Mouse (Mus musculus): ENCODE results near the gene Nav2.

The Nav2 gene

DNA sequence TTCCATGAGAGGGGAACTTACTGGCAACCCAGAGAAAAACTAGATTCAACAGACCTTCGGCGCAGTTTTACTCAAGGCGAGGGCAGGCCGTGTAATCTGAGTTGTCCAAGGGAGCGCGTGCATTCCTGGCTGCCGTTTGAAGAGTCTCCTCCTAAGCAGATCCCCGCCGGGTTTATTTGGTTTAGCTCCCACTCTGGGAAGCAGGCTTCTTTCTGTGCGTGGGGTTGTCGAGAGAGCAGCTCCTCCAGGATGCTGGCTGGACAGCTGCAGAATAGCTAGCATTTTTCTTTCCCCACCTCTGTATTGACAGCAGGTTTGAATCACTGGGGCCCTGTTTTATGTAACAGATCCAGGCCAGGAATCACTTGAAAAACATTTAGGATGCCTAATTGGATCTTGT lies 529.4 kb downstream of the Nav2 start:
- peak; percentile 59 for DNase-seq (ENCODE audit: low read depth, low spot score)

DNA sequence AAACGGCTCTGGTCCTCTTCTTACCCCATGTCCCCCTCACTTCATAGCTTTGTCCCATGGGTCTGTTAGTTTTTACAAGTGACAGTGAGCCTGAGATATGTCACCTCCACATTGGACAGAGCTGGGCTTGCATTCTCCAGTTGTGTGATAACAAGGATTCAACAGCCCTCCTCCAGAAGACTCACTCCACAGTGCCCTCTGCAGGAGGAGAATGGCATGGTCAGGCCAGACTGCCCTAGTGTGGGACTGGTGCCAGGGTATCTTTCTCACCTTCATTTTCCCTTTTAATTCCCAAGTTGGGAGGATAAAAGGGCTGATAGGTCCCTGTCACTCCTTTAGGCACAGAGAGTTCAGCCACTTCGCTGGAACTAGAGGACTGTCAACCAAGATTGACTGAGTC lies 530.6 kb downstream of the Nav2 start:
- no peak for DNase-seq (ENCODE audit: low read depth, low spot score)

DNA sequence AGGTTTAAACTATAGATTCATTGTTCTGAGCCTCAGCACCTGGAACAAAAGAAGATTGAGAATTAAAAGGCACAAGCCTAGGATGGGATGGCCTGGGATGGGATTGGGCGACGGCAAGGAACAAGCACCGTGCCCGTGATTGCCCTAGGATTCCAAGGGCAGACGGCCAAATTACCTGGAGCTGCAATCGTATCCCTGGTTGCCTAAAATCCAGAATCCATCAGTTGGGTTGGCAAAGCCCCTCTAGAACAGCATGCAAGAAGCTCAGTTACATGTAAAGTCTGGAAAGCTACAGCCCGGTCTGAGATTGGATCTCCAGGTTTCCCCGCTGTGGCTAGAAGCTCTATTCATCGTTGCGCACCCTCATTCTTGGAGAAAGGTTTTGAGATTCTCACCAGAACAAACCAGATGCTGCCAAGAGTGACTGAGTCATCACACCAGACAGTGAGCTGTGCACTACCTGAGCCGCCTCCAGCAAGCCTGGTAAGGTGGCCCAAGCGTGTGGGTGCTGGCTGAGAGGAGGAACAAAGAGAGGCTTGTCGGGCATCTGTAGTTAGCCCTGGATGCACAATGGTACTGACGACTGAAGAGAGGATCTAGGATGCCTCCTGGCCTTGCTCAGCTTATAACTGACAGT lies 531.9 kb downstream of the Nav2 start:
- no peak for DNase-seq (ENCODE audit: low read depth, low spot score)

DNA sequence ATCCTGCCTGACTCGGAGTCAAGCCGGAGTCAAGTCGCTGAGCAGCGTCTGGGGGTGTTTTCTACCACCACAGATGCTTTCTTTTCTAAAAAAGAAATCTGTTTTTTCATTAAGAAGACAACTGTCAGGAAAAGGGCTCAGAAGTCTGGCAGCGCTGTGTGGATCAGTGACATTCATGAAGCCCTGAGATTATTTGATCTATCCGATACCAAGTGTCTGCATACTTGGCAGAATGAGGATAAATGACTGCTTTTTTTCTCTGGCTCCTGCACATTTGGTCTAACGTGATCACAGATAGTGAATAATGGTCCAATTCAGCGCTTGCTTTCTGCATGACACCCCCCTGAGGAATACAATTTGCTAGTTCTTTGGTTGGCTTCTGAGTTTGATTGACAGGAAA lies 533.7 kb downstream of the Nav2 start:
- no peak for DNase-seq (ENCODE audit: low read depth, low spot score)

DNA sequence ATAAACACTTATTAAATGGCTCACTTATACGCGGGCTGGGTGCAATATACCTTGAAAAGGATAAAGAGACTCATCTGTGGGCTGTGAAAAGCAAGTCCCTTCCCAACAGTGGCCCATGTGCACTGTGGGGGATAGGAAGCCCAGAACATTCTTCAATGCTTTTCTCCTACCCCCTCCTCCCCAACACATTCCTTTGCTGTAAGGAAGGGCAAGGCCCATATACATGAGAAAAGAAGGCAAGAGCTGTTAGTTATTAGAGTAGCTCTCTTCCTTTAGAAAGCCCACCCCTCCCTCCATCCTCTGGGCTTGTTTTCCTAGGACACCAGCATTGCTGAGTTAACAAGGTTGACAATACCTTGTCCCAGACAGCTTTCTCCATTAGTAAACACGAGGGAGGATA lies 540.1 kb downstream of the Nav2 start:
- DNase-seq (ENCODE audit: low read depth, low spot score), result no peak

DNA sequence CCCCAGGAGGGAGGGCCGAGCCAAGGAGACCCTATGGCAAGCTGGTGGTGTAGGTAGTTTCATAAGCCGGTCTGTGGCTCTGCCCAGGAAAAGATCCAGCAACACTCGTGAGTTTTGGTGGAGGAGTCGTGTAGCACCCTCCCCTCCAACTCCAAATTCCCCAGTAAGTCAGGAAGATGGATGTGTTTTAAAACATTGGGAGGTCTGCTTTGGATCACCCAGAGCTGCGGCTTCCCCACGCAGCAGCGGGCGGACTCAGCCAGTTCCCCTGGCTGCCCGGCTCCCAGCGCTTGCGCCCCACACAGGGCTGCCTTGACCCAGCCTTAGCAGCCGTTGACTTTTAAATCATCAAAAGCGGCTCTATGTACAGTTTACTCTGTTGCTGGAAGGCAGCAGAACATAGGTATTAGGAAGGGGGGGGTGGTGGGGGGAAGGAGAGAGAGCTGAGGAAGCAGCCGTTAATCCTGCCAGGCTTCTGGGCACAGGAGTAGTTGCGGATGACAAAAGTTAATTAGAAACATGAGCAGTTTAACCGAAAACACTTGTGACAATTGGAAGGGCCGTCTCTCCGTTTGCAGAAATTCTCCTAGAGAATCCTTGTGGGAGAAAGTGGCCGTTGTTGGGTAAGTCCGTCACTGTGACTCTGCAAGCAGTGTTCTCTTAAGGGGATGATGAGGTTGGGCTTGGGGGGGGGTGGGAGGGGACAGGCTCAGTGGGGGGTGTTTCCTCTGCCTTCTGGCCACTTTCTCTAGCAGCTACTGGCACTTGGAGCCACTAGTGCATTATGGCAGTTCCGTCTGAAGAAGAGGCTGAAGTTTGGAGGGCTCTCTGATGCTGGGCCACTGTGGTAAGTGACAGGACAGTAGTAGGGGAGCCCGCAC lies 542.0 kb downstream of the Nav2 start:
- peak; percentile 78 for DNase-seq (ENCODE audit: low read depth, low spot score)

DNA sequence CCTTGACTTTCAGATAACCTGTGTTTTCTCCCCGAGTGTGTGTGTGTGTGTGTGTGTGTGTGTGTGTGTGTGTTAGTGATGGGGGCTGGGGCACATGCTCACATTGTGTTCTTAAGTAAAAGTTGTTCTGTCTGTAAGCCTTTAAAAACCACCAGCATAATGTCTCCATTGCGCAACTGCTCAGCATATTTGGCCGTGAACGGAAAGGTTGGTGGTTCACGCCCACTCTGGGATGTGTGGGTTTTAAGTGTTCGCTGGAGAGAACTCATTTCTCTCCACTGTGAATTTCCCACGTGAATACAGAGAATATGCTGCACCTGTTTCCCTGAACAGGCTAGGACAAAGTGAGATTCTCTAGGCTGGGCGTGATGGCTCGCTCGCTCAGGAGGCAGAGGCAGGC lies 542.7 kb downstream of the Nav2 start:
- DNase-seq (ENCODE audit: low read depth, low spot score), result no peak

DNA sequence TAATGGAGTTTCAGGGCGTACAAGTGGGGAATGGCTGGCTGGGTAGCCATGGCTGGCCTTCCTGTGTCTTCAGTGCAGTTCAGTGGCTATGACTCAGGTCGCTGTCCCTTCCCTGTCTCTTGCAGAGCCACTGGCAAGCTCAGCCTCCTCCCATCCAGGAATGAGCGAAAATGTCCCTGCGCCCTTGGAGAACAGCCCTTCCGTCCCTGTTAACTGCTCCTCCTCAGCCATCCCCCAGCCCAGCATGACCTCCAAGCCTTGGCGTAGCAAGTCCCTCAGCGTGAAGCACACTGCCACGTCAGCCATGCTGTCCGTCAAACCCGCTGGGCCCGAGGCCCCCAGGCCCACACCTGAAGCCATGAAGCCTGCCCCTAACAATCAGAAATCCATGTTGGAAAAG lies 543.8 kb downstream of the Nav2 start:
- no peak for DNase-seq (ENCODE audit: low read depth, low spot score)

DNA sequence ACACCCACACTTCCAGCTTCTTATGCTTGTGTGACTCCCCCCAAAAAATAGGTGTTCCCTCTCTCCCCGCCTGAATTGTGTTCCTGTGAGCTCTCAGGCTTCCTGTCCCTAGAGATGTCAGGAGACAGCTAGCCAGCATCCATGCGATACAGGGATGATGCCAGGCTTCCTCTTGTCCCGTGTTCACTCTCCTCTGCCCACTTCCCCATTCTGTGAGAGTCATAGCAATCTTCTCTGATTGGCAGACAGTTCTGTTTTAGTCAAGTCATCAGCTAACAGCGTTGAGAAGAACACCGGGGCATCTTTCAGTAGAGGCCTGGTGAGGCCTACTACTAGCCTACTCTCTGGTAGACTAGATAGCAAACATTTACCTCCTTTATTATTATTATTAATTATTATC lies 546.1 kb downstream of the Nav2 start:
- DNase-seq (ENCODE audit: low read depth, low spot score), result no peak

DNA sequence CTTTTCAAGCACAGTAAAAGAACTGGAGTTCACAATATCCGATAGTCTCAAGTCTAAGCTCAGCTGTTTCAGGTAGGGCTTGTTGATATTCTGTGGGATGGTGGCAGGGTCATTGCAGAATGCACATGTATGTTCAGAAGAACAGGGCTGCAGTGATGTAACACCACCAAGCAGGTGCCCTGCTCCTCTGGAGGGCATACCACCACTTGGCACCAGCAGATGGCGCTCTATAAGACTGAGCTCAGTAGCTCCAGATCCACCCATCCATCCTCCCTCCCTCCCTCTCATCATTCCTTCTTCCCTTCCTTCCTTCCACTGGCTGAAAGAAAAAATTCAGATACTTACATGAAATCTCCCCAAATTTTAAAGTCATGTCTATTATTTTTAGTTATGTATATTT lies 547.6 kb downstream of the Nav2 start:
- peak; percentile 68 for DNase-seq (ENCODE audit: low read depth, low spot score)

DNA sequence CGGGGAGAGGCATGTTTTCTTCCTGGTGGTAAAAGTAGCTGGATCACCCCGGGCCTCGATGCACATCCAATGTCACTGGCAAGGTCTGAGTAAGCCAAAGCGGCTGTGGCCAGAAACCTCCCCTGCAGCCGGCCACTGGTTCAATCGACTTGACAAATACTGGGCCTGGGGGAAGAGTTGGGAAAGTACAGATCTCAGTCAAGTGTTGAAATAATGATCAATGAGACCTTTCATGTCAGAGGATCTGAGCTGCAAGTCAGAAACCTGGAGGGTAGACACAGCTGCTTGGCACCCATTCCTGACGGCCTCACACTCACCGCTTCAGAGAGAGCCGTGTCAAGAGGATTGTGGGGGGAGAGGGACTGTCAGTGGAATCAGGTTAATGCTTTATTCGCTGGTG lies 548.9 kb downstream of the Nav2 start:
- no peak for DNase-seq (ENCODE audit: low read depth, low spot score)

DNA sequence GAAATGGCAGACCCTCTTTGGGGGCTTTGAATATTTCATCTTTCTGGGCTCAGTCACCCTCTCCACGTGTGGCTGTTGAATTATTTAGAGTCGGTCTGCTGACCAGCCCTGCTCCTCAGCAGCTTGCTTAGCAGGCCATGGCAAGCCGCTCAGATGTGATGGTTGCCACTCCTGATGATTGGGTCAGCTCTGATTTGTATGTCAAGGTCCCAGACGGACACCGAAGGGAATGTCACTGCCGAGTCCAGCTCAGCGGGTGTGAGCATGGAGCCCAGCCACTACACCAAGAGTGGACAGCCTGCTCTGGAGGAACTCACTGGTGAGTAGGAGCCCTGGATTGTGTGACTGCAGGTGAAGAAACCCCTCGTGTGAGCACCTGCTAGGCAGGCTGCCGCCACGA lies 549.4 kb downstream of the Nav2 start:
- no peak for DNase-seq (ENCODE audit: low read depth, low spot score)

DNA sequence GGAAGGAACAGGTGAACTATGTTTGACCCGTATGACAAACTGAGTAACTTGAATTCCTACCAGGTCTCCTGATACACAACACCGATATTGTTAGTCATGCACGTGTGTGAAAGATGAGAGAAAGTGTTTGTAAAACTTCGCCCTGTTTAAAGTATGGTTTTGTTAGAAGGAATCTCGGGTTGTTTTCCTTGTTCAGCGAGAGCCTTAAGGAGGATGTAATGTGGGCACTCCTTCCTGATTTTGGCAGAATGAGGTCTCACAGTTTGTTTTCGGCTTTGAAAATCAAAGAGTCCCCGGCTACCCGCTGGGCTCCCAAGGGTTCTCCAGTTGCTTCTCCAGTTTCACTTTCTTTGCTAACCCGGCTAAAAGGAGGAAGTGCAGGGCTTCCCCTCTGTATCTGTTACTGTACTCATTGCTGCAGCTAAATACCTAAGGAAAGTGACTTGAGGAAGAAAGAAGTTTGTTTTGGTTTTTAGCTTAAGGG lies 553.9 kb downstream of the Nav2 start:
- DNase-seq (ENCODE audit: low read depth, low spot score), result no peak

DNA sequence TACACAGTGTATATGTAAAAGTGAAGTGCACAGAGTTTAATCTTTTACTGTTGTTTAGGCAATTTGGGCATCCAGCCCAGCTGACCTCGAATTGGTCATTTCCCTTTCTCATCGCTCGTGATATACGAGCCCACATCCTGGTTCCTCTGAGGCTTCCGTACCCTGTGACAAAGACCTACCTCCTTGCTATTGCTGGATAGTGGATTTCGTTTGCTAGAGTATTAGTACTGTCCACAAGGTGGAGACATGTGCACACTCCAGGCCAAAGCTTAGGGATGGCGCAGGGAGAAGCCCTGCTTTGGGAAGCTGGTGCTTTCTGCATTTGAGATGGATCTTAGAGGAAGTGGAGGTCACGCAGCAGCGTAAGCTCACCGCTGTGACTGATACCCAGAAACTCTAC lies 559.3 kb downstream of the Nav2 start:
- peak; percentile 57 for DNase-seq (ENCODE audit: low read depth, low spot score)

DNA sequence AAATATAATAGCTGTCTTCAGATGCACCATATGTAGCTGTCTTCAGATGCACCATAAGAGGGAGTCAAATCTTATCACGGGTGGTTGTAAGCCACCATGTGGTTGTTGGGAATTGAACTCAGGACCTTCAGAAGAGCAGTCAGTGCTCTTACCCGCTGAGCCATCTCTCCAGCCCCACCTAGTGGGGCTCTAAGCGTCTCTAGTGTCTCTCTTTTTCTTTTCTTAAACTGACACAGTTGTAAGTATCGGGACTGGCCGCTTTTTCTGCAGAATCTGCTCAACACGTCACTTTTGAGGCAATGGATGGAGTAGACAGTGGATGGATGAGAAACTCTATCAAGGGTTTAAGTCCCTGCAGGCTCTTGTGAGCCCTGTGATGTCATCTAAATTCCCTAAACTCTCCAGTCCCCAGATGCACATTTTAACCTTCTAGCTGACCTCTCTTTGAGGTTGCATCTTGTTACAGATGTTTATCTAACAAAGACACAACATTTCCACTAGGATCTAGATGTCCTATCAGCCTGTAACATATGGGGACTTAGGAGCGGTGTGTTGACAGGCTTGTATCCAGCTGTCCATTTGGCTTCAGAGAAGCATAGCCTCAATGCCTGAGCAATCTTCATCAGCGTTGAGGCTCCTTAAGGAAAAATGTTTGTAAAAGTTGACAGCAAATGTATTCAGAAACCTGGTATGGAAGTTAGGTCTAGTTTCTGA lies 560.1 kb downstream of the Nav2 start:
- DNase-seq (ENCODE audit: low read depth, low spot score), result no peak

DNA sequence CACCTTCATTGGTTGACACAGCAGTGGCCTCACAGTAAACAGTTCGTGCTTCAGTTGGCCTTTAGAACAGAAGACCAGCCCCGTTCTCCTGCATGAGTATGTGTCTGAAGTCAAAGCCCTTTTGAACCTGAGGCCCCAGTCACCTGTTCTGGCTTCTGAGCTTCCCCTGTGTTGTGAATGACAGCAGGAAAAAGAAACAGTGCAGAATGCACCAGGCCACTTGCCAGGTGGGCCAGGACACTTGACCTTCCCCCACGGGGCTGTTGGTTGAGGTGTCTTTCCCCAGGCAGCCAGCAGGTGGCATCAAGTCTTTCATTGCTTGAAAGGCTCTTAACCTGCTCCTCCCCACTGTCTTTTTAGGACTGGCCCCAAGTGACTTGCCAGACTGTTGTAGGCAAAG lies 562.8 kb downstream of the Nav2 start:
- DNase-seq (ENCODE audit: low read depth, low spot score), result peak; percentile 49

DNA sequence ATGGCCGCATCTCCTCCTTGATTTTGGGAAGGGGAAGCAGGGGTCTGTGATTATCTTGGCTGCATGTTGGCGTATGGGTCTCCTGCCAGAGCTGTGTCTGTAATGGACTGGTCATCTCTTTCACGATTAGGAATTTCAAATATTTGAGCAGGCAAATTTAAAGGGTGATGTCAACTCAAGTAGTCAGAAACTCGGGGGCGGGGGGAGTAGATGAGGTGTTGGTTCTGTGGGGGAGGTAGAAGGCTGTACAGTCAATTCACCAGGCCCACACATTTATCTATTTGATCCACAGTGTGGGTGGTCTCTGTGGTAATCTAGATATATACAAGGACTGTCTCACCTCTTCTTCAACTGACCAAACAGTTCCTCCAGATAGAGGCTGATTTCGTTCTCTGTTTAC lies 566.8 kb downstream of the Nav2 start:
- DNase-seq (ENCODE audit: low read depth, low spot score), result no peak

DNA sequence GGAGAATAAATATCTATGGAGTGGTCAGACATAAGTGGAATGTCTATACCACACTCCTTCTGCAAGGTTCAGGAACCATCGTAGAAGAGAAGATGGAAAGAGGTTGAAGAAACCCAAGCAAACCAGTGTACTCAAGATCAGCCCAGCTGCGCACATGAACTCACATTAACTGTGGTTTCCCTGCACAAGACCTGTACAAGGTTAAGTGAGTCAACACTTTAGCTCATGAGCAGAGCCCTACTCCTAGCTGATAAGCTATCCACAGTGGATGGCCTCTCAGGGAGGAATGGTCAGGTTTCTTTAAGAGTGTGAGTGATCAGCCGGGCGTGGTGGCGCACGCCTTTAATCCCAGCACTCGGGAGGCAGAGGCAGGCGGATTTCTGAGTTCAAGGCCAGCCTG lies 567.6 kb downstream of the Nav2 start:
- DNase-seq (ENCODE audit: low read depth, low spot score), result no peak

DNA sequence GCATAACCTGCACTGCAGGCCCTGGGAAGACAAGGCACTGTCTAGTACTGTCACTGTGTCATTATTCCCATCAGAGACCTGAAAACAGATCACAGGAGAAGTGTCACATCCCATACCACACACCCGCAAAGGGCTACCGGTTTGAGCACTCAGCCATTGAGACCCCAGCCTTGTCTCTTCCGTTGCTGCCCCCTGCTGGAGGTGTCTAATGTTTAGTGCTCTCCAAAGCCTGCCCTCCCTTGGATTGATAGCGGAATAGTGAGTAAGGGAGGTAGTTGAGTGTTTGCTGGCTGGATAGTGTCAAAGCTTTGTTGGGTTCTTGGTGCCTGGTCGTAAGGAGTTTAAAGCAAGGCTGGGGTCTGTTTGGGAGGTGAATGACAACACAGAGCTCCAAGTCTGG lies 568.1 kb downstream of the Nav2 start:
- no peak for DNase-seq (ENCODE audit: low read depth, low spot score)

DNA sequence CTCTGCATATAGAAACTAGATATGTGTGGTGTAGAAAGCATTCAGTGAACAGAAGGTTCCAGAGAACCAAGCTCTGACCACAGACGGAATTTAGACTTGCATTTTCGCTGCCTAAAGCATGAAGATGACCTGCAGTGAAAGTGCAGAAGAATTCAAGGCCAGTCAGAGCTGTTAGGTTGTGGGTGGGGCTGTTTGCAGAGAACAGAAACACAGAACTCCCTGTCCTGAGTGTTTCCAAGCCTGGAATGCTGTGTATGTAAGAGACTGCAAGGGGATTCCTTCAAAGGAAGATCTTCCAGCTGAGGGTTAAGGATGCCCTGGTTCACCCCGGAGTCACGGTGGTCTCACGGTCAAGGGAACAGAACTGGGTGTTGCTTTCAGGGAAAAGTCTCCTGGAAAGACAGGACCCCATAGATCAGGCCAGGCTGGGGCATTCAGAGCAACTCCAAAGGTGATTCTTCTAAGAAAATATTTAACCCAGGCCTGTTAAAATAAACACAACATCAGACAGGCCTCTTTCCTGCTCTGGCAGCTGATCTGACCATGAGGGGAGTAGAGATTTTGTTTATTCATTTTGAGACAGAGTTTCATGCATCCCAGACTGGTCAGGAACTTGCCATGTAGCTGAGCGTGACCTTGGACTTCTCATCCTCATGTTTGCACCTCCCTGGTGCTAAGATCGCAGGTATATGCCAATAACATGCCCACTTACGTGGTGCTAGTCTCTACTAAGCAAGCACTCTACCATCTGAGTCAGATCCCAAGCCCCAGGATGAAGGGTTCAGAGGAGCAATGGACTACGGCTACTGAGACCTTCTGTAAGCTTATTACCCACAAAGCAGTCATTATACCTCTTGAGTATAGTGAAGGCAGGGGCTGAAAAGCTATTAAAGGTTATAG lies 568.8 kb downstream of the Nav2 start:
- DNase-seq (ENCODE audit: low read depth, low spot score), result no peak

DNA sequence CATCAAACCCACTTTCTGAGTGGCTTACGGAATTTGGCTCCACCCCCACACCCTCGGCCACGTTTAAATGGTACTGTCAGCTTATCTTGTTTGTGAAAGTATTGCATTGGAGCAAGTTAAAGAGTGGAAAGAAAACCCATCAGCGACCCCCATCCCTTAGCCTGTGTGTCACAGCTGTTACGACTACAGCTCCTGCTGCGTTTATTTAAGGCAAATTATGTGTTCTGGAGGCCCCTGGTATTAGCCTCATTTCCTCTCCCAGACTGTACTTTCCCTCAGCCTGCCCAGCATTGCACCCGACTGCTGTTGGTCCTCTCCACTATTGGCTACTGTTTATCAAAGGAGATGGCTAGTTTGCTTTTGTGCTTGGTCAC lies 569.4 kb downstream of the Nav2 start:
- DNase-seq (ENCODE audit: low read depth, low spot score), result no peak

DNA sequence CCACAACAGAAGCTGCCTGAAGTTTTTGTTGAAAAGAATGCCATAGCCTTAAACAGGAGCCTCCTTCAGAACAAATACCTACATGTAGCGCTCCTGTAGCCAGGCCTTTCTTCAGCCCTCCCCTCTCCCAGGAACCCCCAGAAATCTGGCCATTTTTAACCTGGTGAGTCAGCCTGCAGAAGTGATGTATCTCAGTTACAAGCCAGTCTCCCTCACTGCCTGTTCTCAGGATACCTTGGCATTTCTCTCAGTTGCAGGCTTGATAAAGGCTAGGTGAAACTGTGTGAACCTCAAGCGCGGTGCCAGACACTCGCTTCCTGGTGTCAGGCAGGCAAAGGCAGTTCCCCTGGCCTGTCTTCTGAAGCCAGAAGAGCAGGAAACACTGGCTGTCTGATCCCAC lies 570.4 kb downstream of the Nav2 start:
- no peak for DNase-seq (ENCODE audit: low read depth, low spot score)

Measured in forelimb bud, embryonic 11.5 days (tissue).